Mouse (Mus musculus) thymus, postnatal 25 days (tissue): Measurements from ENCODE around the gene Vps45.
"Not testable (repeated sequence)": the region's sequence is repeated elsewhere in the genome, so short reads cannot be mapped to it uniquely, and the experiment has no call there.

Source experiments
- DNase-seq: peaks from one replicate; pipeline ENCODE4 v3.0.0; 2022

Vps45 gene

DNA sequence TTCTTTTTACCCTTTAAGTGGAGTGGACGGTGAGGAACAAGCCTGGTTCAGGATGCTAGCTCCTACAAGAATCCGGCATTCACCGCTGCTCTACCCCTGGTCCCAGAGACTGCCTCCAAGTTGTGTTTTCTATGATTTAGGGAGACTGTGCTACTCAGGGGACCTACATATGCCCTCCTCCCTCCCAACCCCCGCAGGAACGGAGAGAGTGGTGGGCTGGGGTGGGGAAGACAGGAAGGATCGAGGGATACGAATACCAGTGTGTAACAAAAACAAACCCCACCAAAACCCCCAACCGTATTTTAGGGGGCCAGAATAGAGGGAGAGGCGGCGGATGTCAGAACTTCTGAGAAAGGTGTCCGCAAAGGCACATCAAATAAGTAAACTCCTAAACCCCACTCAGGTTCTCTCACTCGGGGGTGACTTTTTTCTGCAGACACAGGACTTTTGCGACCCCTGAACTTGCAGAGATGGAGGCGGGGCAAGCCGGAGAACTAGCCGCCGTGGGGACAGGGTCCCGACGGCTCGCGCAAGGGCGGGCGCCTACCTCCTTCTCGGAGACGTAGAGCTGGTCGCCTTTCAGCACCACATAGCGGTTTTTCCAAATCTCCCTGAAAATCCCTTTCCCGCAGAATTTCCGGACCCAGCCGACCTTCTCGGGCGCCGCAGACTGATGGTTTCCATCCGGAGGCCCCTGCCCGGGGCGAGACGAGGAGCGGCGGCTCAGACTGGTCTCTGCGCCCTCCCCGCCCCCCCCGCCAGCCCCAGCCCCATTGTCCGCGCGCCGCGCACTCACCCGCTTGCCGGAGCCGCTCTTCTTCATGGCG lies 63.1 kb downstream of the Vps45 start:
- peak; percentile 58 for DNase-seq

DNA sequence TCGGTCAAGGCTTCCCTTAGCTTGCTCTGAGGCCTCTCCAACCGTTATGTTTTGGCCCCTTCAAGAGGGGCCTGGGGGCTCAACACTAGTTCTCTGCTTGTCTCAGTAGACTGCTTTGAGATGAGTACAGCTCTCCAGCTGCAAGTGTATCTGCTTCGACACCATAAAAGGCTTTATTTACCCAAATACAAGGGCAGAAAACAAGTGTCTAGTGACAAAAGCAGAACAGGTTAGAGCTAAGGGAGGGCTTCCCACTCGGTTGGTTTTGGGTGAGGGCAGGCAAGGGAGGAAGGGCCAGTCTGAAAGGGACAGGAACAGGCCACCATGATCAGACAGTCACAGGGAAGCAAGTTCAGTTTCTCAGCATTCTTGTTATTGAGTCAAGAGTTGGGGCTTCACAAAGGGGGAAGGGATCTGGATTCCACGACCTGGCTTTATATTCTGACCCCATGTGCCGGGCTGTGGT lies 63.9 kb downstream of the Vps45 start:
- DNase-seq = peak; percentile 29

DNA sequence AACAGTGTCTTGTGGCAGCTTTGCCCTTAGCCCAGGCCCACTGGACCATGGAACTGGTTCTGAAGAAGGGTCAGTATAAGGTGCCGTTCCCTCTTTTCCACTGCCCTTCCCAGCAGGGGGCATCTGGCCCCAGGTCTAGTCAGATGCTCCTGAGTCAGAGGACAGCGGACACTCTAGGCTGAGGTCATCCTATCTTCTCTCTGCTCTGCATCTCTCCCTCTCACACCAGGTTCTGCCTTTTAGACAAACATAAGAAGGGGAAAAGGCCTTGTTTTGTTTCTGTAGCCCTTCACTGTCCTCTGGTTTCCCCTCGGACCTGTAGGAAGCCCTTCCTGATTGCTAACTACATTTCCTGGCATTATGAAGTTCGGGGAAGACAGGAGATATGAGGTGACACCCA lies 64.4 kb downstream of the Vps45 start:
- no peak for DNase-seq

DNA sequence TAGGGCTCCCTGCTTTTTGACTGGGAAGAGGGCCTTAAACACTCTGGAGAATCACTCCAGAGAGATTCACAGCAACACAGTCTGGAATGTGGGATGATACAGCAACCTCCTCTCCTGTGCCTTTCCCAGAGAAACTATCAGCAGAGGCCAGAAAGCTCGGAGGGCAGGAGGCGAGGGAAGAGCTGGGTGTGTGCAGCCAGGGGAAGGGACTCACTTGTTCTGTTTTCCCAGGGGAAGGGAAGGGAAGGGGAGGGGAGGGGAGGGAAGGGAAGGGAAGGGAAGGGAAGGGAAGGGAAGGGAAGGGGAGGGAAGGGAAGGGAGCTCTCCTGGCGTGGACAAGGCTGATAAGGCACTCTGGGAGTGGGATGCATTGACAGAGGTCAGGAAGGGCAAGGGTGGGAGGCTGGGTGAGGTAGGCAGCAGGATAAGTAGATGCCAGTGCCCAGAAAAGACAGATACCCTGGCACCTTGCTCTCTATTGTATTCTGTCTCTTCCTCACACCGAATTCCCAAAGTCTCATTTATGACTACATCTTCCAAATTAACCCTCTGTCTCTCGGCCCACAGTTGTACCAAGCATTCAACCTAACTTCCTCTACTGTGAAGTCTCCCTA lies 65.2 kb downstream of the Vps45 start:
- no peak for DNase-seq

DNA sequence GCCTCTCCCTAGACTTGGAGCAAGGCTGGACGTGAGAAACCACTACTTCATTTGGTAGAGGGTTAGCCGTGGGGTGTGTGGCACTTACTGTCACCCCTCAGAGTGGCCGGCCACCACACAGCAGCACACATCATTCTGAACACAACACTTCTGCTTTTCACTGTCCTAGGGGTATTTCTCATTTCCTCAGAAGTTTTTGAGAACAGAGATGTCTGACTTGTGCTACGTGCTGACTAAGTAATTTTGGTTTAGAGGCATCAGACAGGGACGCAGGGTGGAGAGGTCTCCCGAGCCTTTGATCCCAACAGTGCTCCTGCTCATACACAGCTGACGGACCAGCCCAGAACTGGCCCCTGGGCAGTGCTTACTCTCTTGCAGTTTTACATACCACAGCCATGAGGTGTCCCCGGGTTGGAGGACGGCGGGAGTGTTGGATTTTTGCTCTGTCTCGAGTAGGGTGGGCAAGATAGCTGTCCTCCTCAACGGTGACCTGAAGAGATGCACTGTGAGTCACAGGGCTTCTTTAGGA lies 67.8 kb downstream of the Vps45 start:
- no peak for DNase-seq

GRCm38 (mm10) chr3:95988969-95989368 lies 69.3 kb downstream of the Vps45 start:
- DNase-seq = no peak

DNA sequence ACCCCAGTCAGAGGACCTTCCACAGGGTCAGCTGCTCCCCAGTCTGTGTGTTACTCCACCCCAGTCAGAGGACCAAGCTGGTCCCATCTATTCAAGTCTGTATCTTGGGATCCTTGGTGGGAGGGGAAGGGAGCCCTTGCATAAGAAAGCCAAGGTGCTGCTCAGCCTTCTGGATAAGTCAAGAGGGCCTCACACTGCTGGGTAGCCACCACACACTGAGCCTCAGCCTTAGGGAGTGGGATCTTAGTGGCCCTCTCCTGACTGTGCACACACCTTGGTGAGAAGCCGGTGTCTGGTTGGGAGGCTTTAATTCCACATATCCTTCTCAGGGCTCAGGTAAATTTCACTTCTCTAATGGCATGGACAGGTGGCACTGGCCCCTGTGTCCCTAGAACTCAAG lies 70.1 kb downstream of the Vps45 start:
- no peak for DNase-seq

- no peak for DNase-seq
These were observed 70.7 kb downstream of the Vps45 start for GRCm38 (mm10) chr3:95987386-95988110.

- no peak for DNase-seq
These were observed 71.3 kb downstream of the Vps45 start for GRCm38 (mm10) chr3:95986984-95987383.

DNA sequence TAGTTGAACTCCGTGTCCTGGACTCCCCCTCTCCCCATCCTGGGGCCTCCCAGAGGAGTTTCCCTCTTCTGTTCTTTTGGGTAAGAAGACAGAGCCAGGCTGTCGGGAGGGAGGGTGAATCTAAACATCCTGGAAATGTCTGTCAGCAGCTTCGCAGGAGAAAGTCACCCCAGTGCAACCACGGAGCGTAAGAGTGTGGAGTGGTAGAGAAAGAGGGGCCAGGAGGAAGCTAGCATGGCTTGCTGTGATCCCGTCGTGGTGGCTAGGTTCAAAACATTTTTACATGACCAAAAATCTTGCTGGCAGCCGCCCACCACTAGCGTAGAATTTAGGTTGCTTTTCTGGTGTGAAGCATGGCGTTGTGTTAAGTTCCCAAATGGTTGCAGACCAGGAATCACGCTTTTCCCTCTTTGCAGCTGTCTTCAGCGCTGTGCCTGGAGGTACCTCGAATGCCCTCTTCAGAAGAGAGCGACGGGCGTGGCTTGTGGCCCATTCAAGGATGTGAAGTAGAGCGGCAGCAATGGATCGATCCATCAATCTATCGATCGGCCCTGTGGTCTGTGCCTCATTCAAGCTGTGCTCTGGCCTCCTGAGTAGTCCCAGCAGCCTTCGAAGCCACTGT lies 72.2 kb downstream of the Vps45 start:
- no peak for DNase-seq

GRCm38 (mm10) chr3:95985209-95986000 lies 72.9 kb downstream of the Vps45 start:
- no peak for DNase-seq

- DNase-seq = no peak
These were observed 76.1 kb downstream of the Vps45 start for GRCm38 (mm10) chr3:95982129-95982528.

DNA sequence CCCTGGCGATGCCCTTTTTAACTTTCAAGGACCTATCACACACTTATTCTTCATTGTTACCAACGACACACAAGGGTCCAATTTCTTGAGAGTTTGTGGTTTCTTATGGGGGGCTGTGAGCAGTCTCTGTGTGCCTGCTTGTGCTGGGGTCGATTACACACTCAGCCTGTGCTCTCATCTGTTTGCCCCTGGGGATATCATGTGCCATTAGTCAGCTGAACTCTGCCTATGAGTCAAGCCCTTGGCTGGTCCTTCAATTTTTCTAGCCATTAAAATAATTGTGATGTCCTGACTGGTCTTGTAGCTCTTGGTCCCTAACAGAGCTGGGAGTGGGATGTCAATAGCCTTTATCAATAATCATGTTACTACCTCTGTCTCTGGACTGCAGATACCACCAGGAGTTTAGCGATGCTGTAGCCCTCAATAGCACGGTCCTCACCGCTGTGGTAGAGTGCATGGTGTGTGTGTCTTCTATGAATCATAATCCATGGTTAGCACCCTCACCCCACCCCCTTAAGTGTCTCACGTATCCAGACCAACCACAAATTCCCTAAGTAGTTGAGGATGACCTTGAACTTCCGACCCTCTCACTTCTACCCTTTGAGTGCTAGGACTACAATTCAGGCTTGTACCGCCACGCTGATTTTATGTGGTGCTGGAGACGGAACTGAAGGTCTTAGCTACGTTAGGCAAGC lies 77.8 kb downstream of the Vps45 start:
- no peak for DNase-seq

GRCm38 (mm10) chr3:95978265-95978664 lies 80.0 kb downstream of the Vps45 start:
- DNase-seq = no peak

DNA sequence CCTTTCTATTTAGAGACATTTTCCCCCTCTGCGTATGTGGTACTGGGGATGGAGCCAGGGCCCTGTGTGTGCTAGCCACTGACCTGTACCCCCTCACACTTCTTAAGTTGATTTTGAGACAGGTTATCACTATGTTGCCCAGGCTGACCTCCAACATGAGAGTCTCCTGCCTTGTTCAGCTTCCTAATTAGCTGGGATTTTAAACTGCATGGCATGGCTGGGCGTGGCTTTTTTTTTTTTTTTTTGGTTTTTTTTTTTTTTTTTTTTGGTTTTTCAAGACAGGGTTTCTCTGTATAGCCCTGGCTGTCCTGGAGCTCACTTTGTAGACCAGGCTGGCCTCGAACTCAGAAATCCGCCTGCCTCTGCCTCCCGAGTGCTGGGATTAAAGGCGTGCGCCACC lies 80.7 kb downstream of the Vps45 start:
- DNase-seq = not testable (repeated sequence)

DNA sequence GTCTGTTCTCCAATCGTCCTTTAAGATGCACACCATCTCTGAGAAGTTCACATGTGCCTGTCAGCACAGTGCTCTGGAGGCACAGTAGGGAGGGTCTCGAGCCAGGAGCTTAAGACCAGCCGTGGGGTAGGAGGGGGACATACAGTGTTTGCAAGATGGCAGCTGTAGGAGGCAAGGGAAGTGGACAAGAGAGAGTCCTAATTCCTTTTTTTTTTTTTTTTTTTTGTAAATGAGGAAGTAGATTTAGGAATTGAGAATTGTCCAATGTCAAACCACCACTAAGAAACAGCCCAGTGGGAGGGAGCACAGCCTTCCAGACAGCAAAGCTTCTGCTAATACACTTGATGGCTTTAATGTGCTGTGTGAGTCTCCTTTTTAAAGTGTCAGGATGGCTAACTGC lies 81.2 kb downstream of the Vps45 start:
- no peak for DNase-seq

GRCm38 (mm10) chr3:95972873-95973634 lies 85.2 kb downstream of the Vps45 start:
- DNase-seq = peak; percentile 87

- DNase-seq = peak; percentile 33
These were observed 85.9 kb downstream of the Vps45 start for GRCm38 (mm10) chr3:95972251-95972872.

GRCm38 (mm10) chr3:95970661-95971060 lies 87.6 kb downstream of the Vps45 start:
- not testable (repeated sequence) for DNase-seq

- DNase-seq = no peak
These were observed 89.0 kb downstream of the Vps45 start for GRCm38 (mm10) chr3:95969277-95969676.
